Mouse (Mus musculus): ENCODE results near the gene Tiam1. TPM values are rescaled to one million over a fixed set of nuclear protein-coding genes. Genes with fewer than 3 reads are reported as not detected.

Gene Tiam1
- total RNA-seq (2023): 1.2 to 2.3 TPM (median 1.4 TPM) in 4 replicates

GRCm38 (mm10) chr16:90143760-90144516, at the start of gene Tiam1:
Gene Tiam1 (minus strand): TSS chr16:90143769.

Other genes starting within 250 kb of the Tiam1 start
- 191 to 205 TPM (median 195 TPM) in 4 replicates for gene Sod1, start 77.0 kb upstream of the Tiam1 start, total RNA-seq (2023)
- 136 to 154 TPM (median 141 TPM) in 4 replicates for gene Scaf4, start 140.7 kb upstream of the Tiam1 start, total RNA-seq (2023)
- not detected in 4 replicates for gene Hunk, start 242.2 kb upstream of the Tiam1 start, total RNA-seq (2023)

Measured in B cell, adult 62 days (primary cell).